Mouse (Mus musculus): ENCODE data around the gene Mfn2.

Mfn2 gene

DNA sequence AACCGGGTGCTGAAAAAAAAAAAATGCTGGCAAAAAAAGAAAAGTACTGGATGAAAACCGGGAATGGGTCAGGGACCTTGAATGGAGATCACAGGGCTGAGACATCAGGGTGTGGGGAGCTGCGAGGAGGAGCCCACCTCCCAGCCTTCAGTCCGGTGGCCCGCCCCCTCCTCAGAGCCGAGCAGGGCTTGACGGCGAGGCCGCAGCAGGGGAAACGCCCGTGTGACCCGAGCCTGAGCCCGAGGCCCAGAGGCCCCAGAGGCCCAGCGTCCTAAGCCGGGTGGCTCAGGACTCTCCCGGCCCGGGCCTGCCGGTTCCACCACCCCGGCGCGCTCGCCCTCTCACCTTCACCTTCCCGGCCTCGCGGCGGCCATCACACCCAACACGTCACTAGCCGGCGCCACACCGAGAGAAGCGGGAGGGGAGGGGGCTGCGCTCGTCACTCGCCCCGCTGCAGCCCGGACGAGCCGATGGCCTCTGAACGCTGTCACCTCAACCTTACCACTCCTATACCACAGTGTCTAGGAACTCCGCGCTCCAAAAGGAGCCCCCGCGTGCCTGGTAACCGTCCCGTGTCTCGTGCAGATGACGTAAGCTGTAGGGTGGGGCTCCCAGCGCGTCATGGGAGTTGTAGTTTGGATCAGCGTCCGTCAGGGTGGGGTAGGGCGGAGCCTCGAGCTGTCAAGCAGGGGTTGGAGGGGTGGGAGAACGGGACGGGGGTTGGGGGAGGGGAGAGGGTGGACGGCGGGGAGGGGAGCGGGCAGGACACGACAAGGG is at the start of gene Mfn2:
Mfn2 (minus strand) TSS at position 392 of the 777 bp plus-strand sequence.
- peak; percentile 90 for DNase-seq

DNA sequence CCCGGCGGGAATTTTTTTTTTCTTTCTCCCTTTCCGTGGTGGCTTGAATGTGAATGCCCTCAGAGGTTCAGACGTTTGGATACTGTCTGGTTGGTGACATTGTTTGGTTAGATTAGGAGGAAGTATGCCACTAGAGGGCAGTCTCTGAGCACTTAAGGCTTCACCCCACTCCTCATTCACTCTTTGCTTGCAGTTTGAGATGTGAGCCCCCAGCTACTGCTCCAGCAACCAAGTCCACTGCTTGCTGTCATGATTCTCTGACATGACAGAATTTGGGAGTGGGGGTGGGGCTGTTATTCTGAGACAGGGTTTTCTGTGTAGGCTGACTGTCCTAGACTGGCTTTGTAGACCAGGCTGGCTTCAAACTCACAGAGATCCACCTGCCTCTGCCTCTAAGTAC is 49.1 kb upstream of the Mfn2 start:
- DNase-seq, result peak; percentile 21

DNA sequence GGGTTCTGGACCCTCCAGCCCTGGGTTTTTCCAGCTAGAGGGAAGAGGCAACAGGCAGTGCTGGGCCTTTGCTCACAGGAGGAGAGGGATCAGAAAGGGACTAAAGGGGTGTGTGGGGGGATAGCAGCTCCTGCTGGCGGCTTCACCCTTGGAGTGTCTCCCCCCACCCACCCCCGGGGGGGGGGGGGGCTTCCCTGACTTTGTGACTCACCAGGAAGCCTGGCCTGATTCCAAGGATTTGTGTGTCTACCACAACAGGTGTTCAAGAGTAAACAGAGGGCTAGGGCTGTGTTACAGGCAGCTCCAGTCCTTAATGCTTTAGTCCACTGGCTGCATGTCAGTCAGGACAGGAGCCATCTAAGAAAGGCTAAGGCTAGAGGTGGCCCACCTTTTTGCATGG is 43.0 kb upstream of the Mfn2 start:
- DNase-seq, result no peak

- no peak for DNase-seq
Observed at GRCm38 (mm10) chr4:147943005-147943404, 38.5 kb upstream of the Mfn2 start.

DNA sequence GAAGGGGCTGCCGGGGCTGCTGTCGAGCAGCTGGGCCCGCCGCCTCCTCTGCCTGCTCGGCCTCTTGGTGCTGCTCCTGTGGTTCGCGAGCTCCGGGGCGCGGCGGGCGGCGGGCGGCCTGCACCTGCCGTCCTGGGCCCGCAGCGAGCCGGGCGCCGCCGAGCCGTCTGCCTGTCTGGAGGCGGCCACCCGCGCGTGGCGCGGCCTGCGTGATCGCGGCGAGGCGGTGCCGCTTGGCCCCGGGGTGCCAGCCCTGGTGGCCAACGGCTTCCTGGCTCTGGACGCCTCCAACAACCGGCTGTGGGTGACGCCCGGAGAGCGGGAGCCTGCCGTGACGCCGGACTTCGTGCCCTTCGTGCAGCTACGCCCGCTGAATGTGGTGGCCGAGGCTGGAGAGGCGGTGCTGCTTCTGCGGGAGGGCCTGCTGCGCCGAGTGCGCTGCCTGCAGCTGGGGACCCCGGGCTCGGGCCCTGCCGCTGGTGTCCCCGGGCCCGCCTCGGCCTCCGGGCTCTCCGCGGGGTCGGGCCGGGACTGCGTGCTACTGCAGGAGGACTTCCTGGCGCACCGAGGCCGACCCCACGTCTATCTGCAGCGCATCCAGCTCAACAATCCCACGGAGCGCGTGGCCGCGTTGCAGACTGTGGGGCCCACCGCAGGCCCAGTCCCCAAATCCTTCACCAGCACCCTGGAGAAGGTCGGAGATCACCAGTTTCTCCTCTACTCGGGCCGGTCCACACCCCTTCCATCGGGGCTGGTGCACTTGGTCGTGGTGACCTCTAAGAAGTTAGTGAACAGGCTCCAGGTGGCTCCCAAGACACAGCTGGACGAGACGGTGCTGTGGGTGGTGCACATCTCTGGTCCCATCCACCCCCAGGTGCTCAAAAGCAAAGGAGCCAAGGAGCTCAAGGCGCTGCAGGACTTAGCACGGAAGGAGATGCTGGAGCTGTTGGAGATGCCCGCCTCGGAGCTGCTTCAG is 36.8 kb upstream of the Mfn2 start:
- DNase-seq, result peak; percentile 51

- peak; percentile 85 for DNase-seq
Observed at GRCm38 (mm10) chr4:147940576-147941044, 36.1 kb upstream of the Mfn2 start, which contains the start of gene 2510039O18Rik. TSS of gene 2510039O18Rik (plus strand) at chr4:147940895.

DNA sequence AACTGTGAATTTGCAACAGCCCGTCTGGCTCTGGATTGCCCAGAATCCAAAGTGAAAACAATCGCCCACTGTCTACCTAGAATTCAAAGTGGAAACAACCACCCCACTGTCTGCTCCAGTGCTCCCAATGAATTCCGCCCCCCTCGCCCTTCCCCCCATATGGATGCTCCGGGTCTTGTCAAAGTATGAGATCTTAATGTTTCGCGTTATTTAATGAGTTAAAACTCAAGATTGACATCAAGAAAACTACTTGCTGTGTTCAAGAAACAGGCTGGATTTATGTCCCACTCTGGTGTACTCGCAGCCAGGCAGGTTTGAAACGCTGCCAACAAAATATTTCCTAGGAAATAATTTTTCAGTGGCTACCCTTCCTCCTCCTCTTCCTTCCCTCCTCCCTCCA is 35.6 kb upstream of the Mfn2 start:
- DNase-seq, result no peak

- no peak for DNase-seq
Observed at GRCm38 (mm10) chr4:147938148-147939096, 33.9 kb upstream of the Mfn2 start.

DNA sequence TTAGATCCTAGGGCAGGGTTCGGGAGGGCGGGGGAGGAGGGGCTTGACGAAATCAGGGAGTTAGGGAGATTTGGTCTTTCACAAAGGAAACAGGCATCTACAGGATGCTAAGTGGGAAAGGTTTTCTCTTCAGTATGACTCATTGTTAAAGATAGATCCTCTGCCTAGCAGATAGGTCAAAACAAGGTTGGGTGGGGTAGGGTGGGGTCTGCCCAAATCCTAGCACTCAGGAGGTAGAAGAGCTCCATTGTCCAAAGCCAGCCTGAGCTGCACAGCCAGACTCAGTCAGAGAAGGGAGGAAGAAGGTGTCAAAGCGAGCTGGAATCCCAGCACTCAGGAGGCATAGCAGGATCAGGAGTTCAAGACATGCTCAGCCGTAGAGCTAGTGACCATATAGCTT is 33.0 kb upstream of the Mfn2 start:
- no peak for DNase-seq

DNA sequence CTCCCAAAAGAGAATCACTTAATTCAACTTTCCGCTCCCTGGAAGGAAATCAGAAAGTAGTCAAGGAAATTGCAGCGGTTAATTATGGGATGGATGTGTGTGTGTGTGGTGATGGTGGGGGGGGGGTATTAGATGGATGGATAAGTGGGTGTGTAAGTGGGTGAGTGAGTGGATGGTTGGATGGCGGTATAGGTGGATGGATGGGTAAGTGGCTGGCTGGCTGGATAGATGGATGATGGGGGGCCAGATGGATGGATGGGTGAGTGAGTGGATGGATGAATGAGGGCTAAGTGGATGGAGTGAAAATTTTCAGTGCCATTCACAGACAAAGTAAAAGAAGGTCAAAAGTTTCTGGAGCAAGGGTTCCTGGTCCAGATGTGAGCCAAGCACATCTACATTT is 32.5 kb upstream of the Mfn2 start:
- no peak for DNase-seq

- peak; percentile 82 for DNase-seq
Observed at GRCm38 (mm10) chr4:147936331-147936954, 31.9 kb upstream of the Mfn2 start, which contains the start of gene Plod1. TSS of gene Plod1 (minus strand) at chr4:147936767.

DNA sequence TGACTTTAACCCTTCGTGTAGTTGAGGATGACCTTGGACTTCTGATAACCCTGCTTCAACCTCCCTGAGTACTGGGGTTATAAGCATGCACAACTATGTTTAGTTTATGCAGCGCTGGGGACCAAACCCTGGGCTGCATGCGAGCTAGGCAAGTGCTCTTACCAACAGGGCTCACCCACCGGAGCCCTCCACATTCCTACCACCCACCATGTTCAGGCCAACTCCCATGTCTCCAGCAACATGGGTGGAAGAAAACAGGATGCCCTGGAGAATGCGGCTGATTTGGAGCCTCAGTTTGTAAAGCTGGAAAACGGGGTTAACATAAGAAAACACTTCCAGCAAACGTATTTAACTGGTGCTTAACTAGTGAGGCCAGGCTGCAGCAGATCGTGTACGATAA is 31.4 kb upstream of the Mfn2 start:
- DNase-seq, result no peak

GRCm38 (mm10) chr4:147934611-147935010 is 30.1 kb upstream of the Mfn2 start:
- no peak for DNase-seq

DNA sequence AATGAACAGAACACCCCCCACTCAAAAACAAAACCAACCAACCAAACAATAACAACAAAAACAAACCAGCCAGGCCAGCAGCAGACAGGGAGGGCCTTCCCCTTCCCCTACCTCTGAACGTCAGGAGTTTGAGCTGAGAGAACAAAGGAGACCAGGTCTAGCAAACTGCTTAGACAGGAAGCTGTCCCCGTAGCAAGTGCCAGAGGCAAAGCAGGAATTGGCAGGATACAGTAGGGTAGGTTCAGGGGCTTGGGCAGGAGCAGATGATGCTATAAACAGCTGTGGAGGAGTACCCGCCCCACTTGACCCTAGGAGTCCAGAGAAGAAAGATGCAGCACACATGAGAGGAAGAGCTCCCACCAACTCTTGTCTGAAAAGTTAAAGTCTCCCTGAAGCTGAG is 29.6 kb upstream of the Mfn2 start:
- no peak for DNase-seq

DNA sequence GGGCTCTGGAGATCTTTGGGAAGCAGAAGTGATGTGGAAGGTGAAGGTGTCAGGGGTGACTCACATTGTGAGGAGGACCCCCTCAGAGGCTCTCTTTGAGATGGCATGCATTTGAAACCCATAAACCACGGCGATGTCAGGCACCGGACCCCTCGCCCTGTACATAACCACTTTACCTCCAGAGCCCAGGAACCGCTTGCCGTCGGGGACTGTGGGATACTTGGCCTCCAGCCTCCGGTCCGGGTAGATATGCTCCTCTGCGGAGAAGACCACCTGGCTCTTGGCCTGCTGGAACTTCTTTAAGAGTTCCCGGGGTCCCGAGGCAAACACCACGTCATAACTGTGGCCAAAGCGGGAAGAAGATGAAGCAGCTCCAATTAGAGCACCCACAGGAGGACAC is 26.4 kb upstream of the Mfn2 start:
- DNase-seq, result no peak

DNA sequence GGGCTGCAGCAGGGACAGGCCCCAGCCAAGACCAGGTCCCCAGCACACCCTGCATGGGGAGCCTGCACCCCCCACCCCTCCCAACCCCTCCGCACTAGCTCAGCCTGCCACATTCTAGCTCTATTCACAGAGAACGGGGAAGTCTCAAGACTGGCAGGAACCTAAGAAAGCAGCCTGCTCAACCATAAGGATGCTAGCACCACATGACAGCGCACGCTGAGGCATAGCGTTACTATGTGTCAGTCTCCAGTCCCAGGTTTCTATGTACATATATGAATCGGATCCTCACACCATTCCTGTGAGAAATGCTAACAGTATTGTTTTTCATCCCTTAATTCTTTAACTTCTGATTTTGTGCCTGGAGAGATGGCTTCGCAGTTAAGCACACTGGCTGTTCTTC is 24.0 kb upstream of the Mfn2 start:
- DNase-seq, result no peak

DNA sequence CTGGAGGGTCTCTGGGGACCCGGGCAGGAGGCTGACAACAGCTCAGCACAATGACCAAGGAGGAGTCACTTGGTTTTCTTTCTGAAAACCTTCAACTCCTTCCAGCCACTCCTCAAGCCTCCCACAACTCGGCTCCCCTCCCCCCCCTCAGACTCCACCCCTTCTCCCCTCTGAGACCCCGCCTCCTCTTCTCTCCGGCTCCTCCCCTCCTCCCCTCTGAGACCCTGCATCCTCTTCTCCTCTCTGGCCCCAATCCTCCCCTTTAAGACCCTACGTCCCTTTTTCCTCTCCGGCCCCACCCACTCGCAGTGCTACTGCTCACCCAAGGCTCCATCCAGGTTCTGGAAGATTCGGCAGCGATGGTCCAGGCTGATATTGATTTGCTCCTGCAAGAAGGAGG is 23.6 kb upstream of the Mfn2 start:
- no peak for DNase-seq

- no peak for DNase-seq
Observed at GRCm38 (mm10) chr4:147927705-147928104, 23.2 kb upstream of the Mfn2 start.

GRCm38 (mm10) chr4:147922341-147922740 is 17.8 kb upstream of the Mfn2 start:
- no peak for DNase-seq

- no peak for DNase-seq
Observed at GRCm38 (mm10) chr4:147920973-147921372, 16.5 kb upstream of the Mfn2 start.

- DNase-seq, result peak; percentile 31
Observed at GRCm38 (mm10) chr4:147918459-147919121, 14.1 kb upstream of the Mfn2 start.
